Mouse (Mus musculus): ENCODE results near the gene Stk35. TPM values are rescaled to one million over a fixed set of nuclear protein-coding genes. Genes with fewer than 3 reads are reported as not detected.
"Not testable (repeated sequence)": the region's sequence is repeated elsewhere in the genome, so short reads cannot be mapped to it uniquely, and the experiment has no call there.

Gene Stk35
- polyA plus RNA-seq, 1 experiment from 2014 or later = 12.8 TPM

- no peak for ATAC-seq (ENCODE audit: insufficient number of reproducible peaks, insufficient read depth, low FRiP score, low read depth)
- Histone ChIP-seq H3K9ac (replicated peaks; ENCODE audit: low read depth, low read length) (no peak overlapping the region), H3K4me3 (ENCODE audit: low read depth, low read length) (no peak overlapping the region), H3K27ac (ENCODE audit: low read length) (no peak overlapping the region), H3K4me1 (ENCODE audit: control insufficient read depth, insufficient read depth, low read length) (no peaks in the 10 kb centered on the region), H3K9me3 (ENCODE audit: control insufficient read depth, low read depth, low read length) (no peaks in the 10 kb centered on the region), H3K4me2 (replicated peaks; ENCODE audit: low read depth, low read length) (no peak overlapping the region), H3K27me3 (ENCODE audit: control insufficient read depth, insufficient read depth, low read length) (no peaks in the 10 kb centered on the region), H3K36me3 (ENCODE audit: control insufficient read depth, insufficient read depth, low read length) (no peaks in the 10 kb centered on the region)
- 66% methylated on average over 3 of the region's 3 CpGs for WGBS
These were observed 45.5 kb downstream of the Stk35 start for GRCm38 (mm10) chr2:129845826-129846225.

DNA sequence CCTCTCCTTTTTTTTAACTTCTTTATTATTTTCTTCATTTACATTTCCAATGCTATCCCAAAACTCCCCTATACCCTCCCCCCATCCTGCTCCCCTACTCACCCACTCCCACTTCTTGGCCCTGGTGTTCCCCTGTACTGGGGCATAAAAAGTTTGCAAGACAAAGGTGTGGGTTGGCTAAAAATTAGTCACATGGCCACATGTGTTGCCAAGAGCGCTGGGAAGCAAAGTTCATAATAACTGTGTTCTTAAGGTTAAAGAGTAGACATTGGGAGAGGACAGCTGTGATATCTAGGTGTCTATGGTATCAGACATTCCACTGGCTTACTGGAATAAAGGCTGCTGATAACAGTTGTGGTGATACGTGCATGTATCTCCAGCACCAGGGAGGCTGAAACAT, 46.2 kb downstream of the Stk35 start:
- Histone ChIP-seq H3K27ac (ENCODE audit: low read length) (no peak overlapping the region), H3K27me3 (ENCODE audit: control insufficient read depth, insufficient read depth, low read length) (no peaks in the 10 kb centered on the region), H3K4me3 (ENCODE audit: low read depth, low read length) (no peak overlapping the region), H3K4me1 (ENCODE audit: control insufficient read depth, insufficient read depth, low read length) (no peaks in the 10 kb centered on the region), H3K9ac (replicated peaks; ENCODE audit: low read depth, low read length) (no peak overlapping the region), H3K36me3 (ENCODE audit: control insufficient read depth, insufficient read depth, low read length) (no peaks in the 10 kb centered on the region), H3K9me3 (ENCODE audit: control insufficient read depth, low read depth, low read length) (no peaks in the 10 kb centered on the region), H3K4me2 (replicated peaks; ENCODE audit: low read depth, low read length) (no peak overlapping the region)
- ATAC-seq (ENCODE audit: insufficient number of reproducible peaks, insufficient read depth, low FRiP score, low read depth) = no peak
- WGBS = 80% methylated on average over 2 of the region's 2 CpGs

- WGBS = 87% methylated on average over 3 of the region's 3 CpGs
- ATAC-seq (ENCODE audit: insufficient number of reproducible peaks, insufficient read depth, low FRiP score, low read depth); H3K9ac ChIP-seq (replicated peaks; ENCODE audit: low read depth, low read length); H3K27me3 ChIP-seq (ENCODE audit: control insufficient read depth, insufficient read depth, low read length); H3K27ac ChIP-seq (ENCODE audit: low read length); H3K4me3 ChIP-seq (ENCODE audit: low read depth, low read length); H3K4me1 ChIP-seq (ENCODE audit: control insufficient read depth, insufficient read depth, low read length); H3K9me3 ChIP-seq (ENCODE audit: control insufficient read depth, low read depth, low read length); H3K4me2 ChIP-seq (replicated peaks; ENCODE audit: low read depth, low read length); H3K36me3 ChIP-seq (ENCODE audit: control insufficient read depth, insufficient read depth, low read length): not testable (repeated sequence)
These were observed 48.8 kb downstream of the Stk35 start for GRCm38 (mm10) chr2:129849078-129849477.

DNA sequence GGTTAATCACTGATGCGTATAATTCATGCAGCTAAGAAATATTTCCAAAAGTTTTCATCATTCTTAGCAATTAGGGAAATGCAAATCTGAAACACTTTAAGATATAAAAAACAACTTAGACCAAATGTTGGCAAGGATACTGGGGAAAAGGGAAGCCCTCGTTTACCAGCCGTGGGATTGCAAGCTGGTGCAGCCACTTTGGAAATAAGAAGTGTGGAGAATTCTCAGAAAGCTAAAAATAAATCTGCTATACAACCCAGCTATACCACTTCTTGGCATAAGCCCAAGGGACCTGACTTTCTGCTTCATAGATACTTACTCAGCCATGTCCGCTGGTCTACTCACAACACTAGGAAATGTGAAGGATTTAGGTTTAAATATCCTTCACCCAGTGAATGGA, 51.2 kb downstream of the Stk35 start:
- 82% methylated on average over 4 of the region's 4 CpGs for WGBS
- H3K4me2 ChIP-seq (replicated peaks; ENCODE audit: low read depth, low read length) = no peak overlapping the region
- H3K9ac ChIP-seq (replicated peaks; ENCODE audit: low read depth, low read length) = no peak overlapping the region
- H3K4me1 ChIP-seq (ENCODE audit: control insufficient read depth, insufficient read depth, low read length) = no peaks in the 10 kb centered on the region
- no peak overlapping the region for H3K27ac ChIP-seq (ENCODE audit: low read length)
- H3K36me3 ChIP-seq (ENCODE audit: control insufficient read depth, insufficient read depth, low read length) = no peaks in the 10 kb centered on the region
- H3K9me3 ChIP-seq (ENCODE audit: control insufficient read depth, low read depth, low read length) = no peaks in the 10 kb centered on the region
- H3K27me3 ChIP-seq (ENCODE audit: control insufficient read depth, insufficient read depth, low read length) = no peaks in the 10 kb centered on the region
- no peak overlapping the region for H3K4me3 ChIP-seq (ENCODE audit: low read depth, low read length)
- ATAC-seq (ENCODE audit: insufficient number of reproducible peaks, insufficient read depth, low FRiP score, low read depth) = no peak

- no peaks in the 10 kb centered on the region for H3K36me3 ChIP-seq (ENCODE audit: control insufficient read depth, insufficient read depth, low read length)
- no peak overlapping the region for H3K4me2 ChIP-seq (replicated peaks; ENCODE audit: low read depth, low read length)
- ATAC-seq (ENCODE audit: insufficient number of reproducible peaks, insufficient read depth, low FRiP score, low read depth) = no peak
- no peaks in the 10 kb centered on the region for H3K27me3 ChIP-seq (ENCODE audit: control insufficient read depth, insufficient read depth, low read length)
- H3K27ac ChIP-seq (ENCODE audit: low read length) = no peak overlapping the region
- H3K4me1 ChIP-seq (ENCODE audit: control insufficient read depth, insufficient read depth, low read length) = no peaks in the 10 kb centered on the region
- H3K9ac ChIP-seq (replicated peaks; ENCODE audit: low read depth, low read length) = no peak overlapping the region
- H3K4me3 ChIP-seq (ENCODE audit: low read depth, low read length) = no peak overlapping the region
- 77% methylated on average over 5 of the region's 5 CpGs for whole genome bisulfite sequencing
- no peaks in the 10 kb centered on the region for H3K9me3 ChIP-seq (ENCODE audit: control insufficient read depth, low read depth, low read length)
These were observed 62.9 kb downstream of the Stk35 start for GRCm38 (mm10) chr2:129863256-129863655.

DNA sequence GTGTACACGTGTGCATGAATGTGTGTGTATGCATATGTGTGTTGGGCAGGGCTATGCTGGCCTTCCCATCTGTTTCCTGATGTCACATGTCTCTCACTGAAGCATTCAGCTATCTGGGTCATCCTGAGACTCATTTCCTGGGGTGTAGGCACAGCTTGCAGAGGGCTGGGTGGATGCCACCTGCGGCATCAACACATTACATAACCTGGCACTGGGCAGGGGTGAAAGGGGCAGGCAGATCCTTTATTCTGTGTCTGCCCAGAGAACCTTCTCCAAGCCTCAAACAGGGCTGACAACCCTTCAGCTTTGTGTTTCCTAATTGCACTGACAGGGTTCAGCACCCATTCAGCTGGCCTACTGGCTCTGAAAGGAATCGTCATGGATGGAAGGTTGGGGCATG, 64.6 kb downstream of the Stk35 start:
- no peaks in the 10 kb centered on the region for H3K27me3 ChIP-seq (ENCODE audit: control insufficient read depth, insufficient read depth, low read length)
- WGBS = 93% methylated on average over 3 of the region's 3 CpGs

DNA sequence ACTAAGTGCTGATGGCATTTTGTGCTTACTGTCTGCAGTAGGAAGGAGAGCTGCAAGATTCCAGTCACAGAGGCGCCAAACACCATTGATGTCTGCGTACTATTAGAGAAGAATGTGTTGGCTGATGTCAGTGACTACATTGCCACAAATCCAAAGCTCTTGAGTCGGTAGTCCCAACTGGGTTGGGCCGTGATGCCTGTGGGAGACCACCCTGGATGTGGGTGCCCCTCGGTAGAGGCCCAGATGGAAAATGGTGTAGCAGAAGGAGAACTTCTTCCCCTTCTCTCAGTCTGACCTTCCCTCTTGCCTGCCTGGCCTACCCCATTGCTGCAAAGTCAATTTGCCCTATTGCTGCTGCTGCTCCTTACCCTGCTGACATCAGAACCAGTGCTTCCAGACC, 68.8 kb downstream of the Stk35 start:
- Histone ChIP-seq H3K4me3 (ENCODE audit: low read depth, low read length) (no peak overlapping the region), H3K4me2 (replicated peaks; ENCODE audit: low read depth, low read length) (no peak overlapping the region), H3K9ac (replicated peaks; ENCODE audit: low read depth, low read length) (no peak overlapping the region), H3K27me3 (ENCODE audit: control insufficient read depth, insufficient read depth, low read length) (no peaks in the 10 kb centered on the region), H3K4me1 (ENCODE audit: control insufficient read depth, insufficient read depth, low read length) (no peaks in the 10 kb centered on the region), H3K36me3 (ENCODE audit: control insufficient read depth, insufficient read depth, low read length) (no peaks in the 10 kb centered on the region), H3K9me3 (ENCODE audit: control insufficient read depth, low read depth, low read length) (no peaks in the 10 kb centered on the region), H3K27ac (ENCODE audit: low read length) (no peak overlapping the region)
- no peak for ATAC-seq (ENCODE audit: insufficient number of reproducible peaks, insufficient read depth, low FRiP score, low read depth)
- WGBS = 88% methylated on average over 5 of the region's 5 CpGs

More for the DNA sequence above, 64.6 kb downstream of the Stk35 start:
- Histone ChIP-seq H3K4me3 (ENCODE audit: low read depth, low read length) (no peak overlapping the region), H3K27ac (ENCODE audit: low read length) (no peak overlapping the region), H3K9me3 (ENCODE audit: control insufficient read depth, low read depth, low read length) (no peaks in the 10 kb centered on the region), H3K36me3 (ENCODE audit: control insufficient read depth, insufficient read depth, low read length) (no peaks in the 10 kb centered on the region), H3K4me2 (replicated peaks; ENCODE audit: low read depth, low read length) (no peak overlapping the region), H3K9ac (replicated peaks; ENCODE audit: low read depth, low read length) (no peak overlapping the region), H3K4me1 (ENCODE audit: control insufficient read depth, insufficient read depth, low read length) (no peaks in the 10 kb centered on the region)
- no peak for ATAC-seq (ENCODE audit: insufficient number of reproducible peaks, insufficient read depth, low FRiP score, low read depth)

GRCm38 (mm10) chr2:129871246-129871645, 70.9 kb downstream of the Stk35 start:
- H3K27me3 ChIP-seq (ENCODE audit: control insufficient read depth, insufficient read depth, low read length) = no peaks in the 10 kb centered on the region
- no peak overlapping the region for H3K4me3 ChIP-seq (ENCODE audit: low read depth, low read length)
- H3K36me3 ChIP-seq (ENCODE audit: control insufficient read depth, insufficient read depth, low read length) = no peaks in the 10 kb centered on the region
- no peak overlapping the region for H3K4me2 ChIP-seq (replicated peaks; ENCODE audit: low read depth, low read length)
- 87% methylated on average over 5 of the region's 5 CpGs for WGBS
- H3K9me3 ChIP-seq (ENCODE audit: control insufficient read depth, low read depth, low read length) = no peaks in the 10 kb centered on the region
- no peaks in the 10 kb centered on the region for H3K4me1 ChIP-seq (ENCODE audit: control insufficient read depth, insufficient read depth, low read length)
- no peak overlapping the region for H3K27ac ChIP-seq (ENCODE audit: low read length)
- H3K9ac ChIP-seq (replicated peaks; ENCODE audit: low read depth, low read length) = no peak overlapping the region
- no peak for ATAC-seq (ENCODE audit: insufficient number of reproducible peaks, insufficient read depth, low FRiP score, low read depth)

DNA sequence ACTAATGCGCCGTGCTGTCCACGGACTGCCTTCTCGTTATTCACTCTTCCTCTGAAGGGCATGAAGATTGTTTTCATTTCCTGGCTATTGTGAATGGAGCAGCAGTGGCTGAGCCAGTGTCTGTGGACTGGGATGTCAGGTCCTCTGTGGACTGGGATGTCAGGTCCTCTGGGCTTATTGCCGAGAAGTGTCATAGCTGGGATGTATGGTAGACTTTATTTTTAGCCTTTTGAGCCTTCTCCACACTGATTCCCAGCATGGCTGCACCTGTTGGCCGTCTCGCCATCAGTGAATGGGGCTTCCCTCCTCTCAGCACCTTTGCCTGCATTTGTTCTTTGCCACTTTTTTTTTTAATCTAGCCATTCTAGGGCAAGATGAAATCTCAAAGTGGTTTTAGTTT, 71.8 kb downstream of the Stk35 start:
- Histone ChIP-seq H3K27ac (ENCODE audit: low read length) (no peak overlapping the region), H3K36me3 (ENCODE audit: control insufficient read depth, insufficient read depth, low read length) (no peaks in the 10 kb centered on the region), H3K4me3 (ENCODE audit: low read depth, low read length) (no peak overlapping the region), H3K9me3 (ENCODE audit: control insufficient read depth, low read depth, low read length) (no peaks in the 10 kb centered on the region), H3K9ac (replicated peaks; ENCODE audit: low read depth, low read length) (no peak overlapping the region), H3K4me2 (replicated peaks; ENCODE audit: low read depth, low read length) (no peak overlapping the region), H3K4me1 (ENCODE audit: control insufficient read depth, insufficient read depth, low read length) (no peaks in the 10 kb centered on the region), H3K27me3 (ENCODE audit: control insufficient read depth, insufficient read depth, low read length) (no peaks in the 10 kb centered on the region)
- WGBS = 79% methylated on average over 7 of the region's 7 CpGs
- ATAC-seq (ENCODE audit: insufficient number of reproducible peaks, insufficient read depth, low FRiP score, low read depth) = no peak

Data from stomach, embryonic 14.5 days (tissue).